Mouse (Mus musculus): ENCODE measurements around the gene Gpr35.
"Not testable (repeated sequence)": the region's sequence is repeated elsewhere in the genome, so short reads cannot be mapped to it uniquely, and the experiment has no call there.

The Gpr35 gene

GRCm38 (mm10) chr1:92933611-92934010 is 17.1 kb upstream of the Gpr35 start:
- DNase-seq (ENCODE audit: low spot score in 2 of 2): no peak

GRCm38 (mm10) chr1:92934182-92934827 is 16.4 kb upstream of the Gpr35 start, which contains the start of gene Capn10:
Gene Capn10, plus strand, starts transcription at chr1:92934376.
- peak; percentile 97 to 98 for DNase-seq (ENCODE audit: low spot score in 2 of 2)

GRCm38 (mm10) chr1:92935054-92935962 is 15.4 kb upstream of the Gpr35 start:
- no peak for DNase-seq (ENCODE audit: low spot score in 2 of 2)

- no peak for DNase-seq (ENCODE audit: low spot score in 2 of 2)
These were observed 14.7 kb upstream of the Gpr35 start for GRCm38 (mm10) chr1:92935977-92936376.

- no peak for DNase-seq (ENCODE audit: low spot score in 2 of 2)
These were observed 14.2 kb upstream of the Gpr35 start for GRCm38 (mm10) chr1:92936467-92936866.

- no peak for DNase-seq (ENCODE audit: low spot score in 2 of 2)
These were observed 12.9 kb upstream of the Gpr35 start for GRCm38 (mm10) chr1:92937797-92938196.

GRCm38 (mm10) chr1:92939746-92940145 is 10.9 kb upstream of the Gpr35 start:
- DNase-seq (ENCODE audit: low spot score in 2 of 2): no peak

- no peak for DNase-seq (ENCODE audit: low spot score in 2 of 2)
These were observed 7.3 kb upstream of the Gpr35 start for GRCm38 (mm10) chr1:92943219-92943989.

- DNase-seq (ENCODE audit: low spot score in 2 of 2): no peak
These were observed 2.7 kb upstream of the Gpr35 start for GRCm38 (mm10) chr1:92947966-92948365.

GRCm38 (mm10) chr1:92949426-92949825 is 1.2 kb upstream of the Gpr35 start:
- no peak for DNase-seq (ENCODE audit: low spot score in 2 of 2)

- DNase-seq (ENCODE audit: low spot score in 2 of 2): no peak
These were observed 3.0 kb downstream of the Gpr35 start for GRCm38 (mm10) chr1:92953641-92954040.

- DNase-seq (ENCODE audit: low spot score in 2 of 2): peak; percentile 80 to 87
These were observed 6.1 kb downstream of the Gpr35 start for GRCm38 (mm10) chr1:92956571-92957335.

- no peak for DNase-seq (ENCODE audit: low spot score in 2 of 2)
These were observed 8.3 kb downstream of the Gpr35 start for GRCm38 (mm10) chr1:92958999-92959398.

GRCm38 (mm10) chr1:92970791-92971190 is 20.1 kb downstream of the Gpr35 start:
- not testable (repeated sequence) for DNase-seq (ENCODE audit: low spot score in 2 of 2)

- no peak for DNase-seq (ENCODE audit: low spot score in 2 of 2)
These were observed 21.5 kb downstream of the Gpr35 start for GRCm38 (mm10) chr1:92971879-92972795.

GRCm38 (mm10) chr1:92972854-92973253 is 22.2 kb downstream of the Gpr35 start:
- no peak for DNase-seq (ENCODE audit: low spot score in 2 of 2)

GRCm38 (mm10) chr1:92976141-92976566 is 25.5 kb downstream of the Gpr35 start:
- DNase-seq (ENCODE audit: low spot score in 2 of 2): no peak

- DNase-seq (ENCODE audit: low spot score in 2 of 2): no peak
These were observed 28.0 kb downstream of the Gpr35 start for GRCm38 (mm10) chr1:92978645-92979044.

- DNase-seq (ENCODE audit: low spot score in 2 of 2): no peak
These were observed 28.5 kb downstream of the Gpr35 start for GRCm38 (mm10) chr1:92979073-92979602.
